Mouse (Mus musculus) forebrain, embryonic 15.5 days (tissue): Measurements from ENCODE around the gene Auts2. TPM values are rescaled to one million over a fixed set of nuclear protein-coding genes. Genes with fewer than 3 reads are reported as not detected.

Experiments
- ATAC-seq: fragments of 200-750 bp; cut with Nextera tagmentation; replicated peaks from 2 replicates; pipeline ENCODE4 v1.8.0; 2017; ENCODE audit warnings: mild to moderate bottlenecking, moderate TSS enrichment, moderate library complexity
- H3K27ac ChIP-seq: fragments of 300-500 bp; sonication (generic); replicated peaks from 2 replicates; pipeline ENCODE4 v1.5.1; 2015; ENCODE audit warnings: mild to moderate bottlenecking, inconsistent platforms
- H3K27me3 ChIP-seq: fragments of 300-500 bp; sonication (generic); 2 replicates; pipeline ENCODE4 v1.6.1; 2015; ENCODE audit warnings: inconsistent platforms
- H3K36me3 ChIP-seq: fragments of 300-500 bp; sonication (generic); 2 replicates; pipeline ENCODE4 v1.6.1; 2015; ENCODE audit warnings: mild to moderate bottlenecking, inconsistent platforms
- H3K4me1 ChIP-seq: fragments of 300-500 bp; sonication (generic); 2 replicates; pipeline ENCODE4 v1.6.1; 2015; ENCODE audit warnings: inconsistent platforms
- H3K4me2 ChIP-seq: fragments of 300-500 bp; sonication (generic); replicated peaks from 2 replicates; pipeline ENCODE4 v1.6.1; 2015; ENCODE audit warnings: mild to moderate bottlenecking, inconsistent platforms
- H3K4me3 ChIP-seq: fragments of 300-500 bp; sonication (generic); 2 replicates; pipeline ENCODE4 v1.5.1; 2015; ENCODE audit warnings: mild to moderate bottlenecking, inconsistent platforms
- H3K9ac ChIP-seq: fragments of 300-500 bp; sonication (generic); replicated peaks from 2 replicates; pipeline ENCODE4 v1.6.1; 2015; ENCODE audit warnings: mild to moderate bottlenecking, inconsistent platforms
- H3K9me3 ChIP-seq: fragments of 300-500 bp; sonication (generic); 2 replicates; pipeline ENCODE4 v1.6.1; 2016; ENCODE audit warnings: inconsistent platforms
- WGBS: fragments of 180-500 bp; shearing (Covaris S2); methylation state at CpG from one replicate; pipeline ENCODE4 v1.1.7; 2015; ENCODE audit warnings: mixed read lengths; 5-methylcytosine and 5-hydroxymethylcytosine counted together
- polyA plus RNA-seq: library from polyadenylated mRNA; unstranded; fragments of >200 nt; fragmentation: Nextera tagmentation; extraction: Ambion mirVana; gene quantifications from 2 replicates; pipeline ENCODE4 v1.2.1, GENCODE M21; 2015

Auts2 gene
- polyA plus RNA-seq, 1 experiment from 2014 or later, result 94.3 TPM

DNA sequence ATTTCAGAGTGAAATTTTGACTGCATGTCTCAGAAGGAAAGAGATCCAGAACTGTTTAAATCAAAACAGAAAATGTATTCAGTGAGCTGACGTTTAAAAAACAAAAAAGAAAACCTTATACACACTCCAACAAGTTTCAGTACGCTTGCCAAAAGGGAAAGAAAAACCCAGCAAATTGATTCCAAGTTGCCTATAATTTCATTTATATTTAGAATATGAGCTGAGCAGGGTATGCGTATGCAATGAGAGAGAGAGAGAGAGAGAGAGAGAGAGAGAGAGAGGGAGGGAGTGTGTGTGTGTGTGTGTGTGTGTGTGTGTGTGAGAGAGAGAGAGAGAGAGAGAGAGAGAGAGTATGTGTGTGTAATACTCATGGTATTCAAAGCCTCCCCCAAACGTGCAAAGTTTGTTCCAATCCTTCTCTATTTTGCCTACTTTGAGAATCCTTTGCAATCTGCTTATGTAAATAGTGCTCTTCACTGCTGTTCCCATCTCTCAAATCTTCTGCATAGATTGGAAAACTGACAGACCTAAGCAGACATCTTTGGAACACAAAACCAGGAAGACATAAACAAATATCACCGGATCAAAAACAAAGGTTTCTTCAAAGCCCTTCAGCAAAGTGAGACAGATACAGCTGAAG is 515.2 kb downstream of the Auts2 start:
- peaks cover 38% of the 10 kb centered on the region for H3K4me1 ChIP-seq
- 56% methylated on average over 5 of the region's 5 CpGs for WGBS
- H3K4me3 ChIP-seq, result no peak overlapping the region
- ATAC-seq, result no peak
- 0 out of 2 replicates have a peak overlapping the region, but pooled peaks have one; percentile 20 for H3K27ac ChIP-seq
- H3K27me3 ChIP-seq, result no peaks in the 10 kb centered on the region
- no peak overlapping the region for H3K9ac ChIP-seq
- no peak overlapping the region for H3K4me2 ChIP-seq
- no peaks in the 10 kb centered on the region for H3K36me3 ChIP-seq
- no peaks in the 10 kb centered on the region for H3K9me3 ChIP-seq

DNA sequence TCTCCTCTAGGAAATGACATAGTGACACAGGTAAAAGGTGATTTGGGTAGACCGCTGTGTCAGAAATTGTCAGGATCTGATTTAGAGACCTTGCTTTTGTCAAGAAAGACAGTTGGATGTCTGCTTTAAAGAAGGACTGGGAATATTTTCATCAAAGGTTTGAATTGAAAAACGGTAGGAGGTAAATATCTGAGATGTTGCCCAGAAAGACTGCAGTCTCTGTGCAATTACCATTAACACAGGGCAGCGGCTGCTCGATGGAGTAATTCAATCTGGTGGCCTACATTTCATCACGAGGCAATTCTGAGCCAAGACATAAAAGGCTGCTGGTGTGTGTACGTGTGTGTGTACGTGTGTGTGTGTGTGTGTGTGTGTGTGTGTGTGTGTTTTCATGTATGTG is 529.8 kb downstream of the Auts2 start:
- ATAC-seq, result no peak
- Histone ChIP-seq H3K4me2 (no peak overlapping the region), H3K36me3 (no peaks in the 10 kb centered on the region), H3K4me1 (peaks cover 25% of the 10 kb centered on the region), H3K4me3 (no peak overlapping the region), H3K9me3 (no peaks in the 10 kb centered on the region), H3K27ac (0 out of 2 replicates have a peak overlapping the region, but pooled peaks have one; percentile 1), H3K9ac (no peak overlapping the region), H3K27me3 (no peaks in the 10 kb centered on the region)
- WGBS, result 68% methylated on average over 7 of the region's 7 CpGs

DNA sequence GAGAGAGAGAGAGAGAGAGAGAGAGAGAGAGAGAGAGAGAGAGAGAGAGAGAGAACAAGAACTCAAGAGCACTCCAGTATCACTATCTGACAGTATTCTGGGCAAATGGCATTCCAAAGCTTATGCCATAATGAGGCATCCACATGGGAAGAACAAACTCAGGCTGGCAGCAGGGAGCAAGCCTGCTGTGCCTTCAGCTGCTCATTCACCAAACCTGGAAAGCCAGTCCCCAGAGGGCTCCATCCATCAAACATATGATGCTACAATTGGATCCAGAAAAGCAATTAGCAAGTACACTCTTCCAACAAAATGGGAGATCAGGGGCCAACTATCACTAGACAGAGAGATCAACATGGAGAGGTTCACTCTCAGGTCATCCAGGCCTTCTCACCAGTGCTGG is 531.3 kb downstream of the Auts2 start:
- Histone ChIP-seq H3K4me1 (peaks cover 32% of the 10 kb centered on the region), H3K9ac (no peak overlapping the region), H3K27me3 (no peaks in the 10 kb centered on the region), H3K4me2 (no peak overlapping the region), H3K27ac (0 out of 2 replicates have a peak overlapping the region, but pooled peaks have one; percentile 27), H3K9me3 (no peaks in the 10 kb centered on the region), H3K36me3 (no peaks in the 10 kb centered on the region), H3K4me3 (no peak overlapping the region)
- ATAC-seq, result no peak

DNA sequence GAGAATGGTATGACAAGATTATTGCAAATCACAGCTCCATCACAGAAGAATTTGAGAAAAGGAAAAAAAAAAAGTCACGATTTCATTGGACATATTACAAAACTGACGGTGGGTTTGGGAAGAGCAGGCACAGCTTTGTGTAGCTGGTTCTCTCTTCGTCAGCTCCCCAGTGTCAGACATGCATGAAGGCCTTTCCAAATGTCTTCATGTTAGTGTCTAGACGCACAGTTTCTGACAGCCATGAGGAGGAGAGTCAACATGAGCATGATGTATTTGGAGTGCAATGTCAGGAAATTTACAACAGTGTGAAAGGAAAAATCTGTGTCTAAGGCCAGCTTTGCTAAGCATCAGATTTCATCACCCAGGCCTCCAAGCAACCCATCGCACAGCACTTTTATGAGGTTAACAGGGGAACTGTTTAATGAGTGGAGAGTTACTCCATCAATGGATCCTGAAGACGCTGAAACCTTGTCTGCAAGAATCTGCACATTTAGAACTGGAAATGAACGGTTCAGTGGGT is 534.4 kb downstream of the Auts2 start:
- peak; percentile 57; the same call in 1 of the 2 replicates for ATAC-seq
- no peaks in the 10 kb centered on the region for H3K9me3 ChIP-seq
- peak overlapping the region; percentile 24; the same call in 1 of the 2 replicates for H3K27ac ChIP-seq
- no peak overlapping the region for H3K4me3 ChIP-seq
- no peaks in the 10 kb centered on the region for H3K27me3 ChIP-seq
- H3K9ac ChIP-seq, result no peak overlapping the region
- no peak overlapping the region for H3K4me2 ChIP-seq
- H3K4me1 ChIP-seq, result peaks cover 32% of the 10 kb centered on the region
- 43% methylated on average over 7 of the region's 7 CpGs for WGBS
- H3K36me3 ChIP-seq, result no peaks in the 10 kb centered on the region

DNA sequence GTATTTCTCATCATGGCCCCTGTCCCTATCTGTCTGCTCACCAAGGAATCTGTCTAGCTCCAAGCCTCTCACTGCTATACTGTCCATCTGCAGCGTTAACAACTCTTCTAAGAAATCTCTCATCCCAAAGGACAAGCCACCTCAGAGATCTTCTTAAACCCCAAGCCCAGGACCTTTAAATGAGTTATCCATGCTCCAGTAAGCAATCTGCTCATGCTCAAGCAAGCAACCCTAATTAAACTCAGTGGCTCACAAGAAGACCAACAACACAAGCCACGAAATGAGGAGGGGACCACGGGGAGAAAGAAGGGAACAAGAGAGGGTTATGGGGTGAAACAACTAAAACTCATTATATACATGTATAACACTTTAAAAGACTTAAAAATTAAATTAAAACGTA is 535.2 kb downstream of the Auts2 start:
- Histone ChIP-seq H3K27me3 (no peaks in the 10 kb centered on the region), H3K9ac (no peak overlapping the region), H3K4me3 (no peak overlapping the region), H3K4me1 (peaks cover 32% of the 10 kb centered on the region), H3K36me3 (no peaks in the 10 kb centered on the region), H3K4me2 (no peak overlapping the region), H3K27ac (no peak overlapping the region), H3K9me3 (no peaks in the 10 kb centered on the region)
- ATAC-seq, result no peak
- WGBS, result 24% methylated on average over 4 of the region's 4 CpGs

- Histone ChIP-seq H3K27ac (no peak overlapping the region), H3K4me3 (no peak overlapping the region), H3K4me2 (no peak overlapping the region), H3K9me3 (no peaks in the 10 kb centered on the region), H3K36me3 (no peaks in the 10 kb centered on the region), H3K4me1 (peaks cover 17% of the 10 kb centered on the region; the same call in 1 of the 2 replicates), H3K27me3 (no peaks in the 10 kb centered on the region), H3K9ac (no peak overlapping the region)
- no peak for ATAC-seq
- WGBS, result 65% methylated on average over 12 of the region's 12 CpGs
Observed at GRCm38 (mm10) chr5:131992681-131993211, 550.4 kb downstream of the Auts2 start.

DNA sequence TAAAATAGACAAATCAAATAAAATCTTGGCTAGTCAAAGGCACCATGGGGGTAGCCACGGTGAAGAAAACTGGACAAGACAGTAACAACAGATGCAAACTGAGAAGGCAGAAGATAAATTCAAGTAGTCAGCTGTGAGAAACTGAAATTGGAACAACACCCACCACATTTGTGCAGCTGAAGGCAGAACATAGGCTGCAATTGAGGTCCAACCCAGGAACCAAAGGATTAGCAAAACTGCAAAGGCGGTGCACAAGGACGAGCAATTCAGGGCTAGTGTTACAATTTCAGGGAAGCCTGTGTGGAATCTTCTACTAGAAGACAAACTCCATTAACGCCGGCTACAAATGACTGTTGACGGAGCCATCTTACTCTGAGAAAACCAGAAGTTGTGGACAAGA is 550.9 kb downstream of the Auts2 start:
- 90% methylated on average over 6 of the region's 6 CpGs for WGBS
- Histone ChIP-seq H3K27ac (no peak overlapping the region), H3K4me3 (no peak overlapping the region), H3K36me3 (no peaks in the 10 kb centered on the region), H3K4me2 (no peak overlapping the region), H3K4me1 (peaks cover 14% of the 10 kb centered on the region; the same call in 1 of the 2 replicates), H3K27me3 (no peaks in the 10 kb centered on the region), H3K9ac (no peak overlapping the region), H3K9me3 (no peaks in the 10 kb centered on the region)
- ATAC-seq, result no peak

DNA sequence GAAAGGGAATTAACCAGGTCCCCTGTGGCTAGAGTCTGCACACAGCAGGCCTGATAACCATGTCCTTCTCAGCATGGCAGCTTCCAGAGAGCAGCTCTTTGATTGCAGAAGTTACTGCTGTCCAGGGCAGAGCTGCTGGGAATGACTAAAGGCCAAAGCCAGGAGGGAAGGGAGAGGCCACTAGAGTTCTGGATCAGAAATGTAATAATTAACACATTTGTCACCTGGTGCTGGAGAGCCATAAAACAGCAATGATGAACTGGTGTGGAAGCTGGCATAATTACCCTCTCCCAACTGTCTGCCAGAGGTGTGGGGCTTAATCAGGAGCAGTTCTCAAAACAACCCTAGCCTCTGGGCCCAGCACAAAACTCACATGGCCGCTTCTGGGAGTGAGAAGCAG is 552.6 kb downstream of the Auts2 start:
- Histone ChIP-seq H3K4me1 (peaks cover 11% of the 10 kb centered on the region; the same call in 1 of the 2 replicates), H3K27ac (no peak overlapping the region), H3K9me3 (no peaks in the 10 kb centered on the region), H3K36me3 (no peaks in the 10 kb centered on the region), H3K27me3 (no peaks in the 10 kb centered on the region), H3K4me2 (no peak overlapping the region), H3K9ac (no peak overlapping the region), H3K4me3 (no peak overlapping the region)
- no peak for ATAC-seq
- WGBS, result 67% methylated on average over 1 of the region's 1 CpGs

DNA sequence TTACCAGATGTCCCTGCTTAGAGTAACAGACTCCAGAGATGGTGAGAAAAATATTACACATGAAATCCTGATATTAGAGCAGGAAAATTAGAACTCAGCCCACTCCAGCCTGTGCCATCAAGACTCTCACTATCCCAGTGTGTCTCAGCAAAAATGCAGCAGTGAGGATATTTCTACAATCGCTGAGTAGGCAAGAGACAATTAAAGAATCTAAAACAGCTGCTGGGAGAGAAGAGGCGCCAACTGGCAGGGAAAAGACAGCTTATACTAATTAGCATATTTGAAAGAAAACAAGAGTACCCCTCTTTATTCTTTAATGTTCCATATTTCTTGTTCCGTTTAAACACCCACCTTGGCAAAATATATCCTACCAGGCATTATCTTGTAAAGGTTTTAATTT is 561.7 kb downstream of the Auts2 start:
- WGBS, result 35% methylated on average over 3 of the region's 3 CpGs
- no peaks in the 10 kb centered on the region for H3K36me3 ChIP-seq
- no peak for ATAC-seq
- 0 out of 2 replicates have a peak overlapping the region, but pooled peaks have one; percentile 11 for H3K27ac ChIP-seq
- no peak overlapping the region for H3K9ac ChIP-seq
- H3K27me3 ChIP-seq, result no peaks in the 10 kb centered on the region
- no peak overlapping the region for H3K4me3 ChIP-seq
- no peaks in the 10 kb centered on the region for H3K9me3 ChIP-seq
- H3K4me2 ChIP-seq, result no peak overlapping the region
- H3K4me1 ChIP-seq, result peaks cover 34% of the 10 kb centered on the region

DNA sequence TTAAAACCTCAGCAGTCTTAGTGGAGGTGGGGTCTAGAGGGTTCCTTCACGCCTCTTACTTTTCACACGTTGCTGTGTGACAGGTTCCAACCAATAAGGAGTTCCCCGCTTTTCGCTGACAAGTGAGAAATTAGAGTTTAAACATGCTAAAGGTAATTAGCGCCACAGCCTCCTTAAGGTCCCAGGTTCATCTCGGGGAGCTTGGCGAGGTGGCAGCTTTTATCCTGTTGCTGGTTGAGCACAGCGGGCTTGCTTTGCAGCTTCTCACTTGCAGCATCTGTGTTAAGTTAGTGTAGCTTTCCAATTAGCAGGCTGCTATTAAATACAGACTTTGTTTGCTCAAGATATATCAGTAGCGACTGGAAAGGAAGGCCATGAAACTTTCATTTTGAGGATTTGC is 564.2 kb downstream of the Auts2 start:
- Histone ChIP-seq H3K4me2 (no peak overlapping the region), H3K9ac (no peak overlapping the region), H3K4me3 (no peak overlapping the region), H3K27me3 (no peaks in the 10 kb centered on the region), H3K9me3 (no peaks in the 10 kb centered on the region), H3K4me1 (peaks cover 33% of the 10 kb centered on the region), H3K27ac (peak overlapping the region; percentile 13; the same call in 1 of the 2 replicates), H3K36me3 (no peaks in the 10 kb centered on the region)
- WGBS, result 43% methylated on average over 9 of the region's 9 CpGs
- 0 out of 2 replicates have a peak, but pooled peaks have one; percentile 32 for ATAC-seq

DNA sequence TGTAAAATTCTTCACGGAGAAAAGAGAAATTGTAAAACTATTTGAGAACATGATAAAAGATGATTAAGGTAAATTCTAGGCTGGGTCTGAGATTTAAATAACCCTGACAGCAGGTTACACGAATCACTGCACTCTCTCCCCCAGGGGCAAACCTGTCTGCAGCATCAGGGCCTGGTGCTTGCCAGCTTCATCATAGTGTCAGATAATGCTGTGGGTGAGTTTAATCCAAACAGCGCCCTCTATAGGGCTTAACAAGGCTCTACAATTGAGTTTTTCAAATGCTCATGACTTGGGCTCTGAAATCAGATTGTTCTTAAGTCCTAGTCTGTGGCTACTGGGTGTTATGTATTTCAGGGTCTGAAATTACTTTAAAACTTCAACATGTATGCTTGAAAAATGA is 565.6 kb downstream of the Auts2 start:
- Histone ChIP-seq H3K4me1 (peaks cover 43% of the 10 kb centered on the region), H3K27ac (no peak overlapping the region), H3K4me2 (no peak overlapping the region), H3K27me3 (no peaks in the 10 kb centered on the region), H3K9me3 (no peaks in the 10 kb centered on the region), H3K36me3 (no peaks in the 10 kb centered on the region), H3K4me3 (no peak overlapping the region), H3K9ac (no peak overlapping the region)
- WGBS, result 53% methylated on average over 3 of the region's 3 CpGs
- no peak for ATAC-seq

- ATAC-seq, result no peak
- Histone ChIP-seq H3K27me3 (no peaks in the 10 kb centered on the region), H3K9me3 (no peaks in the 10 kb centered on the region), H3K4me3 (no peak overlapping the region), H3K9ac (no peak overlapping the region), H3K36me3 (no peaks in the 10 kb centered on the region), H3K4me1 (peaks cover 49% of the 10 kb centered on the region), H3K27ac (no peak overlapping the region), H3K4me2 (no peak overlapping the region)
- WGBS, result 79% methylated on average over 2 of the region's 2 CpGs
Observed at GRCm38 (mm10) chr5:131971901-131972300, 571.2 kb downstream of the Auts2 start.
